Mouse (Mus musculus): ENCODE data around the gene Lrrc4b. TPM values are rescaled to one million over a fixed set of nuclear protein-coding genes. Genes with fewer than 3 reads are reported as not detected.

Gene Lrrc4b
- polyA plus RNA-seq, 1 experiment from 2014 or later, result 0.87 TPM

DNA sequence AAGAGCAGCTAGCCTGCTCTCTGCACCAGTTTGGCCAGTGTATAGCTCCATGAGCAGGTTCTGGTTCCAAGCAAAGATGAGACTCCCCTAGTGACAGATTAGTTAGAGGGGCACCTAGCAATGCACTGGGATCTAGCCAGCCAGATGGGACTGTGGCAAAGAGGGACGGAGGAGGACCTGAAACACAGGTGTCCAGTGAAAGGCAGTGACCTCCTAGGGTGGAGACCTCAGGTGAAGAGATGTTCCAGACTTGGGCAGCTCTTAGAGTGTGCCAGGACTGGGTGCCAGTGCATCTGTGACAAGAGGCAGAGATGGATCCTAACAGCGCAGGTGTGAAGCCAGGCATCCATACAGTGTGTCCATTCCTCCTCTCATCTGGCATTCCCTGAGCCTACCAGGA lies 10.9 kb downstream of the Lrrc4b start:
- no peak for ATAC-seq (ENCODE audit: insufficient number of reproducible peaks, low FRiP score, low TSS enrichment, low read depth)
- H3K4me1 ChIP-seq, result peaks cover 15% of the 10 kb centered on the region
- no peak overlapping the region for H3K27ac ChIP-seq
- no peak overlapping the region for H3K4me3 ChIP-seq
- H3K27me3 ChIP-seq, result peaks cover 85% of the 10 kb centered on the region
- no peaks in the 10 kb centered on the region for H3K36me3 ChIP-seq
- H3K9me3 ChIP-seq, result no peaks in the 10 kb centered on the region
- no peak overlapping the region for H3K9ac ChIP-seq
- 60% methylated on average over 2 of the region's 2 CpGs for WGBS
- H3K4me2 ChIP-seq, result no peak overlapping the region

DNA sequence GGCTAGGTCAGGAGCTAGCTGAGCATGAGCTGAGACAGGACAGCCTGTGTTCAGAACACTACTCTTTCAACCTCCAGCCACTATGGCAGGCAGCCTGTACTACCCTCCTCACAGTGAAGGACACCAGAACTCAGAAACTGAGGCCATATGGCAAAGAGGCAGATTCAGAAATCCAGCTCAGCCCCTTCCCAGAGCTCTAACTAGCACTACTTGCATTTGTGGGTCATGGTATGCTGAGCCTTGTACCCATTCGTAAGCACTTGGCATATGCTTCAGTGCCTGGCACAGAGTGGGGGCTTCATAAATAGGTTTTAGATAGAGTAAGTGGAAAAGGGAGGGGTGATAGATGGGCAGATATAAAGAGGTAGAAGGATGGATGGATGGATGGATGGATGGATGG lies 11.7 kb downstream of the Lrrc4b start:
- no peak for ATAC-seq (ENCODE audit: insufficient number of reproducible peaks, low FRiP score, low TSS enrichment, low read depth)

DNA sequence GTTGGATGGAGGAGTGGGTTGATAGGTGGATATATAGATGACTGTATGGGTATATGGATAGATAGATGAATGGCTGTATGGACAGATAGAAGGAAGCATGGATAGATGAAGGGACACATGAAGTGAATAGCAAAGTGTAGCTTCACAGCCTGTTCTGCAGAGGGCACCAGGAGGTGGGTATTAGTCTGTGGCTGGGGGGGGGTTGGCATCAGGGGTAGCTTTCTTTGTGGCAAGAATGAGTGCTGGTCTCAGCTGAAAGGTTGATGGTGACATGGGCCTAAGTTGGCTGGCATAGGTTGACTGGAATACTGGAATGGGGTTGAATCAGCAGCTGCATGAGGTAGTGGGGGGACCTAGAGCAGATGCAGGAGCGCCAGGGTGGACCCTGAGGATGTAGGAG lies 12.4 kb downstream of the Lrrc4b start:
- 0 out of 2 replicates have a peak overlapping the region, but pooled peaks have one; percentile 29 for H3K4me3 ChIP-seq
- 17% methylated on average over 1 of the region's 1 CpGs for WGBS
- H3K27me3 ChIP-seq, result peaks cover 85% of the 10 kb centered on the region
- H3K9me3 ChIP-seq, result no peaks in the 10 kb centered on the region
- ATAC-seq (ENCODE audit: insufficient number of reproducible peaks, low FRiP score, low TSS enrichment, low read depth), result no peak
- no peaks in the 10 kb centered on the region for H3K36me3 ChIP-seq
- H3K9ac ChIP-seq, result no peak overlapping the region
- H3K4me2 ChIP-seq, result no peak overlapping the region
- H3K4me1 ChIP-seq, result peaks cover 22% of the 10 kb centered on the region
- H3K27ac ChIP-seq, result no peak overlapping the region

More for the DNA sequence above, 11.7 kb downstream of the Lrrc4b start:
- Histone ChIP-seq H3K36me3 (no peaks in the 10 kb centered on the region), H3K9ac (no peak overlapping the region), H3K27ac (no peak overlapping the region), H3K4me2 (no peak overlapping the region), H3K4me3 (no peak overlapping the region), H3K4me1 (peaks cover 22% of the 10 kb centered on the region), H3K27me3 (peaks cover 85% of the 10 kb centered on the region), H3K9me3 (no peaks in the 10 kb centered on the region)
- WGBS, result 100% methylated on average over 1 of the region's 1 CpGs

DNA sequence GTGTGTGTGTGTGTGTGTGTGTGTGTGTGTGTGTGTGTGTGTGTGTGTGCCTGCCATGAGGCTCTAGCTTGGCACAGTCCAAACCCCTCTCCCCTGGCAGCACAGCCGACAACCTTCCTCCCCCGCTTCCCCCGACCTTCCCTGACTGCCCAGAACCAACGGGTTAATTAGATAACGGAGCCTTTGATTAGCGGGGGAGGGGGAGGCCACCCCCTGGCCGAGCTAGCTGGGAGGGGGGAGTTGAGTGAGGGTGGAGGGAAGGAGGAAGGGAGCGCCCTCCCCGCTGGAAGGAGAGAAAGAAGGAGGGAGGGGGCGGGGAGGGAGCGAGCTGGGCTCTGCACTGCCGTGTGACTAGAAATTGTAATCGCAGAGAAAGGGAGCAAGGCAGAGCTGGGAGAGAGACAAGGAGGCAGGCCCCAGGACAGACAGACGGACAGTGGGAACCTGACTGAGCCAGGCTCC lies 12.9 kb downstream of the Lrrc4b start:
- WGBS, result under 1% methylated on average over 12 of the region's 14 CpGs
- H3K4me1 ChIP-seq, result peaks cover 22% of the 10 kb centered on the region
- peaks cover 89% of the 10 kb centered on the region for H3K27me3 ChIP-seq
- no peak for ATAC-seq (ENCODE audit: insufficient number of reproducible peaks, low FRiP score, low TSS enrichment, low read depth)
- no peaks in the 10 kb centered on the region for H3K36me3 ChIP-seq
- H3K9me3 ChIP-seq, result no peaks in the 10 kb centered on the region
- H3K4me2 ChIP-seq, result peak overlapping the region; percentile 41
- H3K27ac ChIP-seq, result no peak overlapping the region
- H3K9ac ChIP-seq, result 0 out of 2 replicates have a peak overlapping the region, but pooled peaks have one; percentile 23
- peak overlapping the region; percentile 29 for H3K4me3 ChIP-seq

DNA sequence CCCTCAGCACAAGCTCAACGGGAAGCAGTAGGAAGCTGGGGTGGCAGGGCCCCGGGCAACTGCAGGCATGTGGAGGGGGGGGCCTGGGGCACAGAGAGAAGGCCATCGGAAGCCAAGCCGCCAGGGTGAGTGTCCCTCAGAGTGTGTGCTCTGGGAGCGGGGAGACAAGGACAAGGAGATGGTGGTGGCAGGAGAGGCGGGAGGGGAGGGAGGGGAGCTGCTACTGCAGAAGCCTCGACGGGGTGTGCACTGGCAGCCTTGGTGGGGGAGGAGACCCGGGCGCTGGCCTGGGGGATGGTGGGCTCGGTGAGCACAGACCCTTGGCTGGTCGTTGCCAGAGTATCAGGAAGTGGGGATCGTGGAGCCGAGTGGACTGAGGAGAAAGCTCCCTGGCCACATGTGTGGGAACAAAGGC lies 13.6 kb downstream of the Lrrc4b start:
- H3K9me3 ChIP-seq, result no peaks in the 10 kb centered on the region
- H3K4me2 ChIP-seq, result peak overlapping the region; percentile 41
- no peak overlapping the region for H3K9ac ChIP-seq
- H3K4me3 ChIP-seq, result peak overlapping the region; percentile 29
- no peak for ATAC-seq (ENCODE audit: insufficient number of reproducible peaks, low FRiP score, low TSS enrichment, low read depth)
- no peak overlapping the region for H3K27ac ChIP-seq
- peaks cover 22% of the 10 kb centered on the region for H3K4me1 ChIP-seq
- 3% methylated on average over 14 of the region's 14 CpGs for WGBS
- H3K27me3 ChIP-seq, result peaks cover 90% of the 10 kb centered on the region
- no peaks in the 10 kb centered on the region for H3K36me3 ChIP-seq

DNA sequence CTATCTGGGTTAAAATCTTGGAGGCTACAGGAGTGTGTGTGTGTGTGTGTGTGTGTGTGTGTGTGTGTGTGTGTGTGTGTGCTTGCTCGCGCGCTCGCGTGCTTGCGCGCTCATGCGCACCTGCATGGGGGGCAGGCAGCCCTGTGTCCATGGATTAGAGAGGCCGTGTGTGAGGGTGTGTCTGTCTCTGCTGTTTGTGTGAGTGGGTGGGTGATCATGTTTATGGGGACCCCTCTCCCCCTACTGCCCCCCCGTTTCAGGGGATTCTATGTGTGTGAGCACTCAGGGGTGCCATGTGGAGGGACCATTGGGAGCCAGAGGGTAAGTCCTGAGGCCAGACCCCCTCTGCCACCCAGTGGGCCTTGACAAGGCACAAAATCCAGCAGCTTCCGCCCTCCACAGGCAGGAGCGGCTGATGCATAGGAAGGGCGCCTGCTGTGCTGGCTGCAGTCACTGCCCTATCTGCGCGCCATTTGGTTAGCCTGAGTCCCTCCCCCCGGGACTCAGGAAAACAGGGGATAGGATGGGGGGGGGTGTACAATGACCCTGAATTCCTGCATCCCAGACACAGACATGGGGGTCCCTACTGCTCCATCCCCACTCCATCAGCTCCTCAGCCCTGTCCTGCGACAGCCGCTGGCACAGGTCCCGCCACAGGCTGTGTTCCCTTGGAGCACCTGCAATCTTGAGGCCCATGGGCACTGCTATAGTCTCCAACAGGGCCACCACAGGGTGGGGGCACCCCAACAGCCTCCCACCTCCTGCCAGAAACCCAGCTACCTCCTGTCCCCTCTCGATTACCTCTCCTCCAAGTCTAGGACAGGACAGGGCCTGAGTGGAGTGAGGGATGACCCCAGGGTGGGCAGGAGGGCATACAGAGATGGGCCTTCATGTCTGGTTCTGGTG lies 14.7 kb downstream of the Lrrc4b start:
- no peak for ATAC-seq (ENCODE audit: insufficient number of reproducible peaks, low FRiP score, low TSS enrichment, low read depth)

DNA sequence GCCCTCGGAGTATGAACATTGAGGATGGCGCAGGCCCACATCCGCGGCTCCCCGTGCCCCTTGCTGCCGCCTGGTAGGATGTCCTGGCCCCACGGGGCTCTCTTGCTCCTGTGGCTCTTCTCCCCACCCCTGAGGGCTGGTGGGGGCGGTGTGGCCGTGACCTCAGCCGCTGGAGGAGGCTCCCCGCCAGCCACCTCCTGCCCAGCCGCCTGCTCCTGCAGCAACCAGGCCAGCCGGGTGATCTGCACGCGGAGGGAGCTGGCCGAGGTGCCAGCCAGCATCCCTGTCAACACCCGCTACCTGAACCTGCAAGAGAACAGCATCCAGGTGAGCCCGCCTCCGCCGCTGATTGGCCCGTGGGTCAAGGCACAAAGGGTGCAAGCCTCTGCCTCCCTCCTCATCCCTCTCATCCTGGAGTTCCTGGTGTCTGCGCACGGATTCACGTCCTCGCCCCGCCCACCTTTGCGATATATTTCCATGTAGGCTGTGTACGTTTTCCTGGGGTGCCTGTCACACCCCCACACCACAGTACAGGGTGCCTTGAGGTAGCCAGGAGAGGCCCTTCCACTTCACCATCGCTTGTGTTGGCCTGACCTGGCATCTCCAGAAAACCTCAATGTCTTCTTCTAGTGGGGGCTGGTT lies 16.2 kb downstream of the Lrrc4b start:
- Histone ChIP-seq H3K27me3 (peaks cover 82% of the 10 kb centered on the region), H3K4me3 (no peak overlapping the region), H3K9ac (no peak overlapping the region), H3K4me1 (peaks cover 22% of the 10 kb centered on the region), H3K4me2 (no peak overlapping the region), H3K27ac (no peak overlapping the region), H3K9me3 (no peaks in the 10 kb centered on the region), H3K36me3 (no peaks in the 10 kb centered on the region)
- ATAC-seq (ENCODE audit: insufficient number of reproducible peaks, low FRiP score, low TSS enrichment, low read depth), result no peak
- 10% methylated on average over 29 of the region's 29 CpGs for WGBS

More for the DNA sequence above, 14.7 kb downstream of the Lrrc4b start:
- WGBS, result 8% methylated on average over 20 of the region's 20 CpGs
- Histone ChIP-seq H3K27ac (no peak overlapping the region), H3K4me1 (peaks cover 22% of the 10 kb centered on the region), H3K4me2 (peak overlapping the region; percentile 20; the same call in 1 of the 2 replicates), H3K9ac (no peak overlapping the region), H3K4me3 (peak overlapping the region; percentile 29), H3K27me3 (peaks cover 87% of the 10 kb centered on the region), H3K9me3 (no peaks in the 10 kb centered on the region), H3K36me3 (no peaks in the 10 kb centered on the region)

DNA sequence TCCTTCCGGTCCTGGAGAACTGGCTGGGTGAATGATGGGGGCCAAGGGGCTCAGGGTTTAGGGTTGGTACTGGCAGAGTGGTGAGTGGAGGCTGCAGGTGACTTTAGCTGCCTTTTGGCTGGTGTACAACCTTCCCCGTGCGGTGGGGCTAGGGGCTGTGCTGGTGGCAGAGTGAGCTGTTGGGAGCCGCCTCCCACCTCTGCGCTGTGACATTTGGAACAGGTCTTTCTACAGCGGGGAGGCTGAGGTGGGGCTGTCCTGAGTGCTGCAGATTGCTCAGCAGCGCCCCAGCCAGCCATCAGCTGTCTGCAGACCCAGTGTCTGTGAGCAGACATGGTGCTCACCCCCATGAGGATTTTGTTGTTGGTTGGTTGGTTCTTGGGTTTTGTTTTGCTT lies 16.7 kb downstream of the Lrrc4b start:
- H3K36me3 ChIP-seq, result no peaks in the 10 kb centered on the region
- peaks cover 76% of the 10 kb centered on the region for H3K27me3 ChIP-seq
- H3K9me3 ChIP-seq, result no peaks in the 10 kb centered on the region
- ATAC-seq (ENCODE audit: insufficient number of reproducible peaks, low FRiP score, low TSS enrichment, low read depth), result no peak
- H3K27ac ChIP-seq, result no peak overlapping the region
- 19% methylated on average over 7 of the region's 7 CpGs for WGBS
- H3K4me2 ChIP-seq, result no peak overlapping the region
- no peak overlapping the region for H3K9ac ChIP-seq
- H3K4me3 ChIP-seq, result no peak overlapping the region
- H3K4me1 ChIP-seq, result peaks cover 22% of the 10 kb centered on the region

DNA sequence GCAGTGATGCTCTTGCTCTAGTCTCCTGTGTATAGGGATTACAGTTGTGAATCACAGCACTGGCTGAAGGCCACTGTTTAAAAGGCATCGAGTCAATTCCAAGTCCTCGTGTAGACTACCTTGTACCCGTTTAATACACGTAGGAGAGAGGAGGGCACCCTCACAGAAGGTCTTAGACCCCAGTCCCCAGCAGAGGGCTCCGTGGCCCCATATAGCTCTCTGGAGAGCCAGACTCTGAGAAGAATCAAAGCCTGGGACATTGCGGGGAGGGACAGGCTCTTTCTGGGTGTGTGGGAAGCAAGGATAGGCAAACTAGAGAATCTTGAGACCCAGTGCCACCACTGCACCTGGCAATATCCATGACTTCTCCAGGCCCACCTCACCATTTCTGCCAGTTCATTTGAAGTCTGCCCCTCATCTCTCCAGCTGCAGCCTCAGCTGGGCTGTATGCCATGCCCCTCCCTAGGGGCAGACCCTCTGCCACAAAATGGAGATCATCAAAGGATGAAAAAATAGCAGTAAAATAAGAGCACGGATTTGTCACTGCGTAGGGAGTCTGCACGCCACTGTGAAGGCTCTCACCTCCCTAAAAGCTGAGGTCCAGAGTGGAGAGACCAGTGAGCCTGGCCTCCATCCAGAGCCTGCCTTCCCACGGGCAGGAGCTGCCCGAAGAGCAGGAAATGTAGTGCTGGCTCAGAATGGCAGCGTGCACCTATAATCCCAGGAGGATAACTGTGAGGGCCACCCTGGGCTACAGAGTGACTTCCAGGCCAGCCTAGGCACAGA lies 17.4 kb downstream of the Lrrc4b start:
- H3K4me1 ChIP-seq, result peaks cover 22% of the 10 kb centered on the region
- no peak overlapping the region for H3K4me2 ChIP-seq
- no peak overlapping the region for H3K4me3 ChIP-seq
- H3K9me3 ChIP-seq, result no peaks in the 10 kb centered on the region
- no peak for ATAC-seq (ENCODE audit: insufficient number of reproducible peaks, low FRiP score, low TSS enrichment, low read depth)
- no peak overlapping the region for H3K9ac ChIP-seq
- H3K27me3 ChIP-seq, result peaks cover 69% of the 10 kb centered on the region
- WGBS, result 45% methylated on average over 12 of the region's 12 CpGs
- no peaks in the 10 kb centered on the region for H3K36me3 ChIP-seq
- H3K27ac ChIP-seq, result no peak overlapping the region

DNA sequence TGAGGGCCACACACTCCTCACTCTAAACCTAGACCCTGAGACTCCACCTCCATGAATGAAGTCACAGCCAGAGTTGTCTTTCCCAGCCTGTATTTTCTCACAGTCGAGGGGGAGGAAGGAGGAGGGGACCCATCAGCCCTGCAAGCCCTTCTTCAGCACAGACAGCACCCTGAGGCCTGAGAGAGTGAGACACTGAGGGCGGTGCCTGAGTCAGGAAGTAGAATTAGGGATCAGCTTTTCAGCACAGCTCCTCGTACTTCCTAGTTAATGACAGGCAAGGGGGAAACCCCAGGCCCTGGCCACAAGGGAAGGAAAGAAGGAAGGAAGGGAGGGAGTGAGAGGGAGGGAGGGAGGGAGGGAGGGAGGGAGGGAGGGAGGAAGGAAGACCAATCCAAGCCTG lies 24.4 kb downstream of the Lrrc4b start:
- Histone ChIP-seq H3K27me3 (peaks cover 4% of the 10 kb centered on the region; the same call in 1 of the 2 replicates), H3K4me1 (no peaks in the 10 kb centered on the region), H3K4me2 (no peak overlapping the region), H3K9me3 (no peaks in the 10 kb centered on the region), H3K9ac (no peak overlapping the region), H3K4me3 (no peak overlapping the region), H3K27ac (no peak overlapping the region), H3K36me3 (no peaks in the 10 kb centered on the region)
- WGBS, result 9% methylated on average over 3 of the region's 3 CpGs
- ATAC-seq (ENCODE audit: insufficient number of reproducible peaks, low FRiP score, low TSS enrichment, low read depth), result no peak

DNA sequence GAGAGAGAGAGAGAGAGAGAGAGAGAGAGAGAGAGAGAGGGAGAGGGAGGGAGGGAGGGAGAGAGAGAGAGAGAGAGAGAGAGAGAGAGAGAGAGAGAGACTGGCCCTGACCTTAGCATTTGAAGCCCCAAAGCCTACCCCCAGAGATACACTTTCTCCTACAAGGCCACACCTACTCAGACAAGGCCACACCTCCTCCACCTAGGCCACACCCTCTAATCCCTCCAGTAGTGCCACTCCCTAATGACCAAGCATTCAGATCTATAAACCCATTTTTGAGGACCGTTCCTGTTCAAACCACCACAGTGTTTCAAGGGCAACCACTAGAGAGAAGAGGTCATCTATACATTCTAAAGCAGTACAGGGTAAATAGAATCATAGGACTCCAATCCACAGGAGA lies 27.5 kb downstream of the Lrrc4b start:
- 85% methylated on average over 1 of the region's 1 CpGs for WGBS
- ATAC-seq (ENCODE audit: insufficient number of reproducible peaks, low FRiP score, low TSS enrichment, low read depth), result no peak
- peaks cover 28% of the 10 kb centered on the region for H3K27me3 ChIP-seq

More for the DNA sequence above, 27.5 kb downstream of the Lrrc4b start:
- no peak overlapping the region for H3K9ac ChIP-seq
- H3K4me1 ChIP-seq, result no peaks in the 10 kb centered on the region
- H3K9me3 ChIP-seq, result no peaks in the 10 kb centered on the region
- H3K27ac ChIP-seq, result no peak overlapping the region
- H3K4me2 ChIP-seq, result no peak overlapping the region
- 0 out of 2 replicates have a peak, but pooled peaks cover 2% of the 10 kb centered on the region for H3K36me3 ChIP-seq
- H3K4me3 ChIP-seq, result no peak overlapping the region

Measured in limb, embryonic 15.5 days (tissue).